Mouse (Mus musculus) E14TG2a.4 (cell line): ENCODE measurements around the gene Foxl2.

Experiments used
- CTCF ChIP-seq: conservative IDR thresholded peaks from 2 replicates; pipeline ENCODE4 v1.5.1; 2014; ENCODE audit warnings: low read length
- POU5F1 ChIP-seq: IDR thresholded peaks from 2 replicates; pipeline ENCODE4 v1.6.1; 2014; ENCODE audit warnings: low read length, borderline replicate concordance

GRCm38 (mm10) chr9:98955716-98956224, 682 bp downstream of the Foxl2 start:
- TF ChIP-seq CTCF (no peak), POU5F1 (no peak)
